Mouse (Mus musculus): ENCODE measurements around the gene St3gal5.

St3gal5 gene

DNA sequence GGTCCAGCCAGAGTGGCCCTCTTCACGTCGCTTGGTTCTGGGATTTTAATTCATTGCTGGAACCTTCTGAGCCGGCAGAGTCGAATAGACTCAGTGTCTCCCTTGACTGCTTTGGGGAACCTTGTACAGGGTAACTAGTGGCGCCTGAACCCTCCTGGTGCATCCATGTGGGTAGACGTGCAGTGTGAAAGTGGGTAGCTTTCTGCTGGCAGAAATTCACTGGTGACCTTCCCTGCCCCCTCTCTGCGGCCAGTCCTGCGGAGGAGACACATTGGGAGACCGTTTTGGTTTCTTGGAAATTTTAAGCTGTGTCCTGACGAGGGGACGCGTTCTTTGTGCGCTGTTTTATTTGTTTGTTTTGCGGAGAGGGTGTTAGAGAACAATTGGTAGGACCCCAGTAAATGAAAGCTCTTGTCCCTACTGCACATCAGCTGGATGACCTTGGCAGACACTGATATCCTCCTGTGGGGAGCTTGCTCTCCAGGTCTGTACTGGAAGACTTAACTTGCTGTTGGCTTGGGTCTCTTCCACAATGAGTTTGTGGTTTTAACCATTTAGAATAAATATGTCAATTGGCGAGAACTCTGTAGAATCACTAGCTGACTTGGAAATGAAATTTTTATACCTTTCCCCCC is 746 bp downstream of the St3gal5 start:
- peak; percentile 69 to 70 for DNase-seq

DNA sequence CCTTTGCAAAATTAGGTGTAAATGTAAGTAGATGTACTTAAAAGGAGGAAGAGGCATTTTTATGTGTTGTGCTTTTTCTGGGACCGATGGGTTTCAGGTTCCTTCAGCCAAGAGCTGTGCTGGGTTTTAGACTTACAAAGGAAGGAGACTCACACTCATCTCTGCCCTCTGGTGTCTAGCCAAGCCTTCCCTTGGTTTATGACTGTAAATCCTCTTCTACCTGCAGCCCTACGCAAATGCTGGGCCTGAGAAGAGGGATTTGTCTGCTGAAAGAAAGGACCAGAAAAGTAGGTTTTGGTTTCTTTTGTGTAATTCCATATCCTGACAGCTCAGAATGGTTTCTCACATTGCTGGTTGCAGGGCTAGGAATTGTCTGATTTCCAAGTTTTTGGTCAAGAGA is 1.3 kb downstream of the St3gal5 start:
- peak; percentile 72 for DNase-seq

DNA sequence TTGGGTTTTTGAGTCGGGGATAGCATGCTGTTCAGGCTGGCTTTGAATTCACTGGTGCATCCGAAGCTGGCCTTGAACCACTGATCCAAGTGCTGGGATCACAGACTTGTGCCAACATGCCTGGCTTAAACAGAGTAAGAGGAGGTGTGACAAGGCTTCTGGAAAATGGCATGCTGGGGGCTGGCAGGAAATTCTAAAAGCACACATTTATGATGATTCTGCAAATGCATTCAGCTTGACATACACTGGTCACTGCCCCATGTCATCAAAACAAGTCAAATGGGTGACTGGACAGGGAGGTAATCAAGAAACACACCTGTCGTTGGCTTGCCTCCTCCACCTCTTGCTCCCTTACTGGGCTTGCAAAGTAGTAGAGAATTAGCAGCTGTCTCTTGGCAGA is 1.9 kb downstream of the St3gal5 start:
- peak; percentile 60 to 63 for DNase-seq

DNA sequence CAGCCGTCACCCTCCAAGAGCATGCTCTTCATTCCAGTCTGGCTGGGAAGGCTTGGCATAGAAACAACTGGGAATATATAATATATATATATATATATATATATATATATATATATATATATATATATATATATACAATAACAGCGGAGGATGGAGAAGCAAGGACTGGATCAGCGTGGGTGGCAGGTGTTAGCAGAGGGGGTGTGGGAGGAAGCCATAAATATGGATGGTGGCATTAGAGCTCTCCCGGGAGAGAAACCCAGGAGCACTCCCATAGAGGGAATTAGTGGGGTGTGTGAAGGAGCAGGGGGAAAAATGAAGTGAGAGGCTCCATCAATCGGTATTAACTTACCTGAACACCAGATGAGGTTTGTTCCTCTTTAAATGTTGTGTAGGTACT is 2.8 kb downstream of the St3gal5 start:
- DNase-seq, result no peak

DNA sequence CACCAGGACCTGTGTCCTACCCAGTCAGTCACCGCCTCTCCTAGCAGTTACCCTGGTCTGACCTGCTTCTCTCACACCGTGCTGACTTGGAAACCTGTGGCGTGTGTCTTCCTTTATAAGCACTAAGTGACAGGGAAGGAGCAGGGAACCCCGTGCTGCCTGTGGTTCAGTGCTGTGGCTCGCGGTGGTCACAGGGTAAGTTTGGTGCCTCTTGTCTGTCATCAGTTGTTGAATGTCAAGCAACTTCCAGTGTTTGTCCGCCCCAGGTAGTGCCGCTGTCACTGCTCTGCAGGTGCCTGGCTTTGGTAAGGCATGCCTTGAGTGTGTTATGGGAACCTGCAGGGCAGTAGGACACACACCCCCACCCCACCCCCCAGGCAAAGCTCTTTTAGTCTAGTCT is 3.5 kb downstream of the St3gal5 start:
- no peak for DNase-seq

DNA sequence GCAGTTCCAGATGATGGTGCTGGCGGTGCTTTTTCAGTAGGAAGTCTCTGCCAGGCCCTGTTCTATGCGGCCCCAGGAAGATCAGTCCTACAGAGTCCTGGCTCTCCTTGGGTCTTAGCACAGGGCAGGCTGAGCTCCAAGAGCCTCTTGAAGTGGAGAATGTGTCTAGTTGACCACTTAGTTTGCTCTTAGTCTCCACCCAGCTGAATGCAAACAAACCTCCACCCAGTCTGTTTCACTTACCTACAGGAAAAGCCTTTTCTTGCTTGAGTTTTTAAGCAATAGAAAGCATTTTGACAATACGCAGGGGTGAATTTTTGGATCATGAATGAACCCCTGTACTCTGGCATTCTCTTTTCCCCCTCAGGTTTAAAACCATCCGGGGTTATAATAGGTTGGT is 4.0 kb downstream of the St3gal5 start:
- no peak for DNase-seq

DNA sequence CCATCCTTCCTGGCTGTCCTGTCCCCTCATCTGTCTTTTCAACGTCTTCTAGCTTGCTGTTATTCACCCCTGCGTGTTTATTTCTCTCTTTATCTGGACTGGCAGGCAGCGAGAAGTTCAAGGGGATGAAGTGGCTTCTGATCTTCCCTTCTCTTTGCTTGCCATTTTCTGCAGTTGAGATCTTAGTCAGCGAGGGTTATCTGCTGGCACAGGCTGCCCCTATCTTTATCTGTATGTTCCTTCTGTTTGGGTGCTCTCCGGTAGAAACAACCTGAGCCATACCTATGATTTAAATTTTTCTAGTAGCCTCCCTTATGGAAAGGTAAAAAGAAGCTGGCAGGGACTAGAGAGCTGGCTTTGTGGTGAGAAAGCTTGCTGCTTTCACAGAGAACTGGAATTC is 4.7 kb downstream of the St3gal5 start:
- DNase-seq, result no peak

DNA sequence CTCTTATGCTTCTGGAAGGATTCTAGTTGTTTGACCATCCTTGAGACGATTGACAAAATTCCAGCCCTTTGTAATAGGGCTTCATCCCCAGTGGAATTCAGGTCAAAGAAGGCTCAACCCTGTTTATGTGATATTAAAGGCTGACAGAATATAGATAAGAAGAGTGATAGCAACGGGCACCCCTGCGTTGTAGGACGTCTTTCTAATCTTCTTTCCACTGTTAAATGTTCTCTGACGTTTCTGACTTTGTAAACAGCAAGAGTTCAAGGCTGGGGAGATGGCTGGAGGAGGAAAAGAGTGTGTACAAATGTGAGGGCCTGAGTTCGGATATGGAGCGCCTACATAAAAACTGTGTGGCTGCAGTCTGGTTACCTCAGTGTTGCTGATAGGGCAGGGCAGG is 7.1 kb downstream of the St3gal5 start:
- DNase-seq, result no peak

DNA sequence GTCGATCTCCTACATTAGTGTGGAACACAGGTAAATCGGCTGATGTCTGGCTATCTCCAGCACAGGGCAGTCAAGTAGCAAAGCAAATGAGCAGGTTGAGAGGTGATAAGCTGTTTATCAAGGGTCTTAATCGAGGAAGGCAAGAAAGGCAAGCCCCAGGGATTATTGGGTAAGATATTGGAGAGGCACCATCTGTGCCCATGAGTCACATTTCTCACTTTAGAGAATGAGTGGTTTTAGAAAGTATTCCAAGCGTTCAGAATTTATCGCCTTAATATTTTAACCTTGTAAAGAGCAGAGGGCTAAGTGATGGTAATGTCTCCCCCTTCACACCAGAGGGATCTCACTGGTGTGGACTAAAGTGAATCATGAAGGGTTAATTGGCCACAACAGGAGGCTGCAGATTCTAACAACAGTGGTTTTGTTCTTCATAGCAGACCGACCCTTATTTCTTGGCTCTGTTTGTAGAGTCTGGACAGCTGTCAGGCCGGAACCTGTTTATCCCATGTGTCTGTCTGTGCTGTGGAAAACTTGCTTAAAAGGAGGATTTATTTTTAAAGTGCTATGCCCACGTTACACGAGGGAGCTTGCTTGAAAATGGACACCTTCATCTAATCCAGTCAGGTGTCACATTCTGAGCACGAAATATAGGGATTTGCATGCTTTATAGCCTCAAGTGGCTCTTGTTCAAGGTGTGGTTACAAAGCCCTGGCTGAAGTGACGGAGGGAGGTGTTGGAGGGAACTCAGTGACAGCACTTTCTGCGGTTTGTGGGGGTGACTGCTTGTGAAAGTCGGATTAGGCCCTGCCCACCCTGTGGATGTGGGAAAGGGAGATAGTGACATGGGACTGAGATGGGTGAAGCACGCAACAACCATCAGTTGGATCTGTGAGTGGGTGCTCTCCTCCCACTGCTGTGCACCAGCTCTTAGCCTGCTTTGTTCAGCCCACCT is 11.8 kb downstream of the St3gal5 start:
- peak in 1 of 2 experiments; percentile 29 for DNase-seq

DNA sequence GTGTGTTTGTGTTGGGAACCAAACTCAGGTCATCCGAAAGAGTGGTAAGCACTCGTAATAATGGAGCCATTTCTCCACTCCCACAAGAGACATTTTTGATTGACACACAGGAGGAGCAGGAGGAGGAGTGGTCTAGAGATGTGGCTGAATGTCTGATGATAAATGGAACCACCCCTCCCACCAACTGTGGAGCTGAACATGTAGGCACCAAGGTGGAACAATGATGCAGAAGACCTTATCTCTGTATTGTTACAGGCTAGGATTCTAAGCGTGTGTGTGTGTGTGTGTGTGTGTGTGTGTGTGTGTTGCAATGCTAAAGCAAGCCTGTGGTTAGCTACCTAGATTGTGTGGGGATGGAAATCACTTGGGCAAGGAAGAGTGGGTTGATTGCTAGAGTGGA is 13.2 kb downstream of the St3gal5 start:
- DNase-seq, result no peak

DNA sequence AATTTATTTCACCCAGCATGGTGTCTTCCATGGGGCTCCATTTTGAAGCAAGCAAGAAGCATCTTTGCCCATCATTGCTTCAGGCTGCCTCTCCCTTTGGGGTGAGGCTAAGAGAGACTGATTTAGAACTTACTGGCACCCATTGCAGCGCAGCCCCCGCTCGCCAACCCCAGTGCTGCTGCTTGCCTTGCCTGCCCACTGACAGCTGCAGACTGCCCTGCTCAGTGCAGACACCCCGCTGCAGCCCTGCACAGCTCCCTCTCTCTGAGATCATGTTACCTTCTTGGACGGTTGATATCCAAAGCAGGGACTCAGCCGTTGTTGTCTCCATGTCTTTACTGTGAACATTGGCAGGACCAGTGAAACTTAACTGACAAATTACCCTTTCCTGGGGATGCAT is 15.2 kb downstream of the St3gal5 start:
- peak; percentile 40 to 53 for DNase-seq

DNA sequence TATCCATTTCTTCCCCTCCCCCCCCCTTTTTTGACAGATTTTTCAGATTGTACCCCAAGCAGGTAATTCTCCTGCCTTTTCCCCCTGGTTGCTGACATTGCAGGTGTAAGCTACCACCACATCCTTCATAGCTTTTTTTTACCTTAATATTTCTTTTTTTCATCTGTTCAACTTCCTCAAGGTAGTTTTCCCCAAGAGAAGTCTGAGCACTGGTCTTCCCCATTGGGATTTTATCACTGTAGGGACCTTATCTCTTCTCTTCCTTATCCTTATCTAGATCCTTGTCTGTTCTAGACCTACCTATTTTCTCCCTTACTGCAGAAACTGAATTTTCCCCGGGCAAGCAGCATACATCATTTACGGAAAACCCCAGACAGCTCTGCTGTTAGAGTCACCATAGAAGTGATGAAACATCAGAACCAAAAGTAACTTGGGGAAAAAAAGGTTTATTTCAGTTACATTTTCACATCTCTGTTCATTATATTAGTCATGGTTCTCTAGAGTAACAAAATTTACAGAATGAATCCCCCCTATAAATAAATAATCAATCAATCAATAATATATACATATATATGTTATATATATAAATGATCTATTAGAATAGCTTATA is 15.8 kb downstream of the St3gal5 start:
- DNase-seq, result no peak

DNA sequence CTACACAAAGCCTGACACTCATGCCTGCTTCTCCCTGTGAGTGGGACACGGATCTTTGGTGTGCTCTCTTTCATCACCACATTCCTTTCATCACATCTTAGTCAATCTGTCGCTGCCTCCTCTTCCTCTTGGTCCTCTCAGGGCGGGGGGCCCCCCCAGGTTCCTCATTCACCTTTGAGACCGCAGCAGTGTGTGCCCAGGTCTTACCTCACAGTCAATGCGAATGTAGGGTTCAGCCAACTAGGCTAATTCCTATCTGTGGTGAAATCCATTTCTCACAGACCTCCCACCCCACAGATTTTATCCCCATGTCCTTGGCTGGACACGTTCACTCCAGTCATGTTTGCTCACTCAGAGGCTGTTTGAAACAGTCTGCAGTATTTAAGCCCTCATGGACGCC is 17.5 kb downstream of the St3gal5 start:
- DNase-seq, result no peak

DNA sequence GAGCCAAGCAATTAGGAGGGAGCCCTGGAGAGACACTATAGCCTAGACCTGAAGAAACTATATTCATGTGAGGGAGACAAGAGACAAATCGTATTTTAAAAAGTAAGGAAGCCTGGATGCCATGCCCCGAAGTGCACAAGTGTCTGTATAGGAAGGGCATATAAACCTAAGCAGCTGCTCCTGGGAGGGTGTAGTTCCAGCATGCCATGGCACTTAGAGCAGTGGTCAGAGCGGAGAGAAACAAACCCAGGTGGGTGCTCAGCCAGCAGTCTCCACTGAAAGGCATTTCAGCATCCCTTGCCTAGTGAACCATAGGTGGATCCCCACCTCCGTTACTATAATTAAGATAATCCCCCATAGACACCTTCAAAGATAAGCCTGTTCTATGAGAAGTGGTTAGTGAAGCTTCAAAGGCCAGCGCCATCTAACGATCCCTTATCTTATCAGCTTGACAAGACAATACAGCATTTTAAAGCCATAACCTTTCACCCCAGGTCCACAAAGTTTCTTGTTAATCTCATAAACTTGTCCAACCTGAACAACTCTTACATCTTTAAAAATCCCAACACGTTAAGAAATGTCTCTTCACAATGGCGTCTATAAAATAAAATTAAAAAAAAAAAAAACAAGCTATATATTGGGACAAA is 20.1 kb downstream of the St3gal5 start:
- no peak for DNase-seq

DNA sequence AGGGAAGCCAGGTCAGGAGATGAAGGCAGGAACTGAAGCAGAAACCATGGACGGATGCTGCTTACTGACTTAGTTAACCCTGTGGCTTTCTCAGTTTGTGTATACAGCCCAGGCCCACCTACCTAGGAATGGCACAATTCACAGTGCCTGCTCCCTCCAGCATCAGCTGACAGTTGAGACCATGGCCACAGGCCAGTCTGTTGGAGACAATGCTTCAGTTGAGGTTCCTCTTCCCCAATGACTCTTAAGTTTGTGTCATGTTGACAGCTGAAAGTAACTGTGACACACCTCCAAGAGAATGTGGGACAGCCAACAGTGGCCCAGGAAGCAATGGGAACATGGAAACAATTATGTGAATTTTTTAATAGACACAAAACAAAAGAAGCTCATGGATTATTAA is 22.5 kb downstream of the St3gal5 start:
- DNase-seq, result no peak

DNA sequence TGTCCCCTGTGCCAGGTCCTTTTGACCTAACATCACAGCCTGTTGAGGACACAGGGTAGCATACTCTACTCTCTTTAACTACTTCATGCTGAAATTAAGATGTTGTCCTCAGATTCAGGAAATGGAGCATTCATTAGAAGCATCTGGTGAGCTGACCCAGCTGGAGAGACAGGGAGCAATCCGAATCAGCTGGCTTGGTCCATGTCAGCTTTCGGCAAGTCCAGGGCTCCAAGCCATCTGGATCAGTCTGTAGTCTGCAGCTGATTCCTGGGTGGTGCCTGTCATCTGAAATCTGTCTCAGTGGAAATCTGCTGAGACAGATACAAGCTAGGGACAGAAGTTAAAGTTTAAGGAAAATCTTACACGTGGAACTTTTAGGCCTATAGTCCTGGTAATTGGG is 23.9 kb downstream of the St3gal5 start:
- DNase-seq, result peak; percentile 61 to 69

DNA sequence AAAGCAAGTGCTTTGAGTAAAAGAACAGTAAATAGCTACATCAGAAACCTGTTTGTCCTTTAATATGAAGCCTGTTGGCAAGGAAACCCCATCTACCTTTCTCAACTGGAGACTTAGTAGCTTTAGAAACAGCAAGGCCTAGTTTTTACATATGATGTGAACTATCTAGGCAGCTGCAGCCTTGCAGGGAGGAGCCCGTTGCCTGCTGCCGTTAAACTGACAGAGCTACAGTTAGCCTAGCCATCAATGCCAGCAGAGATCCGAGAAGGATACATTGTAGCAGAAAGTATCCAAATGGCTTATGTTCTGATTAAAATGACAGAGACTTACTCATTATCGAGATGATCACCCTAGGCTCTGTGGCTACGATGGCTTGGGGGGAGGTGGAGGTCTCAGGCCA is 25.1 kb downstream of the St3gal5 start:
- DNase-seq, result no peak

DNA sequence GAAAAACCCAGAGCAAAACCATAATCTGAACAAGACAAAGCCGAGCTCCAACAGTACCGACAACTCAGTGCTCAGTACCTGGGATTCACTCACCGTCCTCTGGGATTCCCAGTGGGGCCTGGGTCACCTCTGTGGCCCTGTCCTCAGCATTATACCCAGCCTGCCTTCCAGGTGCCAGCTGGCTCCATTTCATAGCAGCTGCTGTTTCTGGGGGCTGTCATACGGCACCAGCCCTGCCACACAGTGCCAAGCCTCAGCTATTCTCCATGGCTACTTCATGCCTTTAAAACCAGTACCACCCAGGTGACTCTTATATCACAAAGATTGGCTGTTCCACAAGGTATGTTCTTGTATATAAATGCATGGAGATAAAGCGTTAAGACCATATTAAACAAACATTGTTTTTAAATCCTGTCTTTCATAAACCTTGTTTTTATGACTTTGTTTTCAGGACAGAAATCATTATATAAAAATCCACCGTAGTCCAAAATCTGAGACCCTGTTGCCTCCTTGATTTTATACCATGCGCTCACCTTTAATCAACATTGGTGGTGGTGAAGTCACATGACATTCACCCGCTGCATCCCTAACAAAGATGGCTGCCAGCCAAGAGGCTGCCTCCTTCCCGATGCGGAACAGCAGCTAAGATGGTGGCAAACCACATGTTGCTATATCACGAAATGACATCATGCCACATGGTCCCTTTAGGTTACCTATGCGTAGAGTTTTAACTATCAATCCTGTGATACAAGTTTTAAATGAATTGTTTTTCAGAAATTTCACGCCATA is 27.1 kb downstream of the St3gal5 start:
- DNase-seq, result peak; percentile 83 to 85

DNA sequence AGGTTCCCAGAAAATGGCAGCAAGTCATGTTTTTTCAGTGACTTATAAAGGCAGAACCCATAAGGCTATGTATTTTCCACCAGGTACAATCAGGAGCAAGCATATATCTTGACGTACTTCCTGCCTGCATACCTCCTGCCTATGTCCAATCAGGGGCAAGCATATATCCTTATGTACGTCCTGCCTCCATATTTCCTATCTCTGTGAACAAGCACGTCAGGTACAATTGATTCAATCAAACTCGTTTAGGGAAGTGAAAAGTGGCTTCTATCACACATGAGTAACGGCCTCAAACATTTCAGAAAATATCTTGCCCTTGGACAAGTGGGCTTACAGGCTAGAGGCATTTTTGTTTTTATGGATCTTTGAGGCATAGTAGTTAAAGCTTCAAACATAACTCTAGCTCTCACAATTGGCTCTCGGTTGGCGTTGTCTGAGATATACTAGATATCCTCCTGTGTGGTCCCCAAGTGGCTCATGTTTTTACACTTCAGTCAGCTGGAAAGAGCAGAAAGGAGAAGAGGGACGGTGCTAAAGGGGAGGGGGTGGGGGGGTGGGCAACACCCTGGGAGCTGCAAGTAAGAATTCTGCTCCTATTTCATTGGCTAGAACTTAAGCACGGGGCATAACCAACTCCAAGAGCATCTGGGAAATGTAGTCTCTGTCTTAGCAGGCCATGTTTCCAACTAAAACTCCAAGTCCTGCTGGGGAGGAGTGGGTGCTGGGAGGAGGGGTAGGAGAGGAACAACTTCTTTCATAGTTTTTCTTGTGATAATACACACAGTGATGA is 28.9 kb downstream of the St3gal5 start:
- no peak for DNase-seq

DNA sequence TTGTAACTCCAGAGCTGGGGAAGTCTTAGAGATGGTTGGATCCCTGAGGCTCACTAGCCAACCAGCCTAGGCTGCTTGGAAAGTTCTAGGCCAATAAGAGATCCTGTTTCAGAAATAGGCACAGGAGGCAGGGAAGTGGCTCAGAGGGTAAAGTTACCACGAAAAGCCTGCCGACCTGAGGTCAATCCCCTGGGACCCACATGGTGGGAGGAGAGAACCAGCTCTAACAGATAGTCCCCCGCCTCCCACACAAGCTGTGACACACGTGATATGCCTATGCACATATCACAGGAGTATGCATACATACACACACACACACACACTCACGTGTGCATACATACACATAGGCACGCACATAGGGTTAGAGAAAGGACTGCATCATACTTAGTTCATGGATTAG is 32.7 kb downstream of the St3gal5 start:
- DNase-seq, result no peak

DNA sequence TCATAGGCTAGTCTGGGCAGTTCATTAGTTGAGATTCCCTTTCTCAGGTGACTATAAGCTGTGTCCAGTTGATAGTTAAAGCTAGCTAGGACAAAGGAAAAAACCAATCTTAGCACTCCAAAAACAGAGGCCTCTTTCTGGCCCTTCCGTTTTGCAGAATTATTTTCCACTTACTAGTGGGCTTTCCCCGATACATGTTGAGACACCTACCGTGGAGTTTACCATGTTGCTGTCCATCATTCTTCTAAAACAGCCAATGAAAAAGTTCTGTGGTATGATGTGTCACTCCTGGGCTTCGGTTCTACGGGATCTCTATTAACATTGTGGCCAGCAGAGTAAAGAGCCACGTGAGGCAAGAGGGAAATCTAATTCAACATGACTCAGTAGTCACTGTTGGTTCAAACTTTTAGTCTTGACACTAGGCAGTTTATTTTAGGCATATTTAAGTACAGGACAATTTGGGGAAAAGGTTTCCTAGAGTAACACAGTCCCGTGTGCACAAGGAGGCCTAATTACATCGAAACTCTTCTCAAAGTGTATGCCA is 35.4 kb downstream of the St3gal5 start:
- DNase-seq, result no peak

Data from cerebellum, postnatal 10 days (tissue).